In genomic region chr19:36553561-36554045, GRCm38 (mm10) we compare ENCODE assay signal across 8 mouse cellular contexts. TPM values are rescaled to one million over a fixed set of nuclear protein-coding genes. Genes with fewer than 3 reads are reported as not detected.
DNase-seq lines count a peak whose midpoint lies in the region; ATAC-seq and TF ChIP-seq lines count a peak whose summit lies in the region.

No protein-coding gene starts in this region.

- no peak for DNase-seq in heart, adult 8-10 months (ENCODE audit: low spot score)
- DNase-seq in limb, embryonic 14.5 days (ENCODE audit: low spot score), result no peak
- no peak for DNase-seq in urinary bladder, postnatal 10 days (ENCODE audit: low spot score)
- DNase-seq in layer of hippocampus, postnatal 14 days (ENCODE audit: low spot score in 2 of 2), result no peak

- 4% methylated on average over 20 of the region's 20 CpGs for WGBS in heart, embryonic 14.5 days
- WGBS in embryonic facial prominence, embryonic 15.5 days, result 3% methylated on average over 20 of the region's 20 CpGs
- 6% methylated on average over 20 of the region's 20 CpGs for WGBS in limb, embryonic 14.5 days
- WGBS in olfactory bulb, adult 2 months, result under 1% methylated on average over 20 of the region's 20 CpGs

- H3K9me3 ChIP-seq in heart, embryonic 14.5 days (ENCODE audit: control insufficient read depth, low read length), result no peaks in the 10 kb centered on the region
- no peaks in the 10 kb centered on the region for H3K9me3 ChIP-seq in ES-Bruce4 (replicated peaks; ENCODE audit: control insufficient read depth, insufficient read depth, low read length, poor library complexity, severe bottlenecking)
- no peaks in the 10 kb centered on the region for H3K9me3 ChIP-seq in embryonic facial prominence, embryonic 15.5 days (replicated peaks)
- no peaks in the 10 kb centered on the region for H3K9me3 ChIP-seq in limb, embryonic 14.5 days (ENCODE audit: control insufficient read depth, low read length)

- ATAC-seq in heart, embryonic 14.5 days (ENCODE audit: insufficient number of reproducible peaks, insufficient read depth, low FRiP score, low read depth), result no peak
- ATAC-seq in embryonic facial prominence, embryonic 15.5 days (ENCODE audit: insufficient number of reproducible peaks, low FRiP score, low TSS enrichment, low read depth), result no peak
- peak; percentile 51 for ATAC-seq in limb, embryonic 14.5 days (ENCODE audit: low FRiP score, low read depth)

- TF ChIP-seq POLR2A in ES-Bruce4 (IDR thresholded peaks at IDR 0.05; ENCODE audit: insufficient read depth, low read length), result no peak
- TF ChIP-seq POLR2A in limb, embryonic 14.5 days (IDR thresholded peaks at IDR 0.05; ENCODE audit: borderline replicate concordance, extremely low read depth, insufficient read depth, insufficient read length), result no peak
- TF ChIP-seq POLR2A in olfactory bulb, adult 2 months (IDR thresholded peaks at IDR 0.05; ENCODE audit: insufficient read depth, low read depth, low read length), result no peak

- H3K9ac ChIP-seq in heart, embryonic 14.5 days (ENCODE audit: low read length), result peak overlapping the region; percentile 92
- peak overlapping the region; percentile 92 for H3K9ac ChIP-seq in ES-Bruce4 (ENCODE audit: low read depth, poor library complexity, severe bottlenecking)
- peak overlapping the region; percentile 69 for H3K9ac ChIP-seq in embryonic facial prominence, embryonic 15.5 days
- H3K9ac ChIP-seq in limb, embryonic 14.5 days (ENCODE audit: low read depth, low read length, severe bottlenecking), result peak overlapping the region; percentile 89

- no peaks in the 10 kb centered on the region for H3K36me3 ChIP-seq in heart, embryonic 14.5 days (ENCODE audit: control insufficient read depth, insufficient read depth, low read length)
- no peaks in the 10 kb centered on the region for H3K36me3 ChIP-seq in ES-Bruce4 (ENCODE audit: control insufficient read depth, insufficient read depth, low read length, poor library complexity, severe bottlenecking)
- H3K36me3 ChIP-seq in embryonic facial prominence, embryonic 15.5 days, result no peaks in the 10 kb centered on the region
- no peaks in the 10 kb centered on the region for H3K36me3 ChIP-seq in limb, embryonic 14.5 days (ENCODE audit: control insufficient read depth, insufficient read depth, low read length)

- peak overlapping the region; percentile 78 for H3K4me2 ChIP-seq in heart, embryonic 14.5 days (ENCODE audit: low read length)
- H3K4me2 ChIP-seq in embryonic facial prominence, embryonic 15.5 days (replicated peaks), result peak overlapping the region; percentile 97
- peak overlapping the region; percentile 98 for H3K4me2 ChIP-seq in limb, embryonic 14.5 days (replicated peaks; ENCODE audit: low read depth, low read length, severe bottlenecking)

- peak overlapping the region; percentile 9 to 90; a peak in 1 of 4 replicates for H3K27ac ChIP-seq in heart, embryonic 14.5 days (replicated peaks in 1 of 2; ENCODE audit: control insufficient read depth in 1 of 2, insufficient read depth in 1 of 2, low read depth in 2 of 2, low read length in 2 of 2)
- H3K27ac ChIP-seq in ES-Bruce4 (ENCODE audit: insufficient read depth, low read length), result no peak overlapping the region
- 0 out of 2 replicates have a peak overlapping the region, but pooled peaks have one; percentile 53 for H3K27ac ChIP-seq in embryonic facial prominence, embryonic 15.5 days (replicated peaks)
- H3K27ac ChIP-seq in limb, embryonic 14.5 days (replicated peaks; ENCODE audit: low read depth, low read length), result no peak overlapping the region
- peak overlapping the region; percentile 98 for H3K27ac ChIP-seq in olfactory bulb, adult 2 months (ENCODE audit: insufficient read depth, low read depth, low read length)

- peak overlapping the region; percentile 74 to 90 for H3K4me3 ChIP-seq in heart, embryonic 14.5 days (ENCODE audit: control insufficient read depth in 1 of 2, insufficient read depth in 1 of 2, low read depth in 1 of 2, low read length in 2 of 2)
- H3K4me3 ChIP-seq in ES-Bruce4 (ENCODE audit: low read depth, low read length), result peak overlapping the region; percentile 65
- H3K4me3 ChIP-seq in embryonic facial prominence, embryonic 15.5 days (replicated peaks), result peak overlapping the region; percentile 75
- peak overlapping the region; percentile 78 for H3K4me3 ChIP-seq in limb, embryonic 14.5 days (replicated peaks; ENCODE audit: low read length)
- peak overlapping the region; percentile 94 for H3K4me3 ChIP-seq in olfactory bulb, adult 2 months (ENCODE audit: insufficient read depth, low read depth, low read length)

- 0 out of 4 replicates have a peak, but pooled peaks cover 0 to 6% of the 10 kb centered on the region in 2 experiments for H3K4me1 ChIP-seq in heart, embryonic 14.5 days (ENCODE audit: control insufficient read depth in 2 of 2, insufficient read depth in 2 of 2, low read length in 2 of 2)
- peaks cover 1% of the 10 kb centered on the region for H3K4me1 ChIP-seq in ES-Bruce4 (ENCODE audit: control insufficient read depth, insufficient read depth, low read length)
- H3K4me1 ChIP-seq in embryonic facial prominence, embryonic 15.5 days, result no peaks in the 10 kb centered on the region
- H3K4me1 ChIP-seq in limb, embryonic 14.5 days (ENCODE audit: control insufficient read depth, insufficient read depth, low read length), result peaks cover 3% of the 10 kb centered on the region; the same call in 1 of the 2 replicates
- H3K4me1 ChIP-seq in olfactory bulb, adult 2 months (ENCODE audit: control insufficient read depth, insufficient read depth, low read length), result peaks cover 7% of the 10 kb centered on the region; the same call in 1 of the 2 replicates

- no peak for TF ChIP-seq EP300 in ES-Bruce4 (IDR thresholded peaks at IDR 0.05; ENCODE audit: insufficient read depth, low read depth, low read length)

- TF ChIP-seq CTCF in ES-Bruce4 (IDR thresholded peaks at IDR 0.05; ENCODE audit: low read depth, low read length), result no peak
- TF ChIP-seq CTCF in olfactory bulb, adult 2 months (IDR thresholded peaks at IDR 0.05; ENCODE audit: insufficient read depth, low read depth, low read length), result no peak

- 0 out of 2 replicates have a peak, but pooled peaks cover 4% of the 10 kb centered on the region for H3K27me3 ChIP-seq in heart, embryonic 14.5 days (ENCODE audit: control insufficient read depth, insufficient read depth, low read length)
- H3K27me3 ChIP-seq in ES-Bruce4 (ENCODE audit: control insufficient read depth, insufficient read depth, low read length, poor library complexity, severe bottlenecking), result no peaks in the 10 kb centered on the region; the same call in 1 of the 2 replicates
- H3K27me3 ChIP-seq in embryonic facial prominence, embryonic 15.5 days, result 0 out of 2 replicates have a peak, but pooled peaks cover 4% of the 10 kb centered on the region
- H3K27me3 ChIP-seq in limb, embryonic 14.5 days (ENCODE audit: control insufficient read depth, insufficient read depth, low read length), result 0 out of 2 replicates have a peak, but pooled peaks cover 4% of the 10 kb centered on the region

RNA-seq across cellular contexts. Expression of gene Hectd2, which starts 0.8 kb away (rescaled TPM):
- 6.8 and 8.9 TPM in 2 replicates for polyA plus RNA-seq in heart, embryonic 14.5 days (2014; fragmentation: Nextera tagmentation; extraction: Ambion mirVana)
- total RNA-seq in heart, adult 8-10 months (2022), result 1 to 10 TPM; 1.2 to 2.7 (median 2.1) TPM
- 5.9 and 6.0 TPM in 2 replicates for polyA plus RNA-seq in ES-Bruce4 (2011; ENCODE audit: insufficient read depth, insufficient read length, low read depth, missing spikeins)
- 4.5 and 4.8 TPM in 2 replicates for polyA plus RNA-seq in embryonic facial prominence, embryonic 15.5 days (2015; fragmentation: Nextera tagmentation; extraction: Ambion mirVana)
- 6.7 and 6.9 TPM in 2 replicates for polyA plus RNA-seq in limb, embryonic 14.5 days (2012; rRNA removed)
- 3.9 and 4.3 TPM in 2 replicates for polyA plus RNA-seq in limb, embryonic 14.5 days (2014; fragmentation: Nextera tagmentation; extraction: Ambion mirVana)
- polyA plus RNA-seq in olfactory bulb, adult 2 months (2012; ENCODE audit: insufficient read depth, insufficient read length, low replicate concordance, missing spikeins), result not detected in 2 replicates
- 10 to 100 TPM; 36.0 to 37.0 TPM for total RNA-seq in layer of hippocampus, postnatal 14 days (2021)

Comparison
In these comparisons a context has a peak if more than half of its experiments do, and no peak if none do; other contexts are left out.
1. H3K27ac ChIP-seq: peak in heart, embryonic 14.5 days (2 of 2), embryonic facial prominence, embryonic 15.5 days (single experiment) and olfactory bulb, adult 2 months (single experiment); none in ES-Bruce4 (single experiment) and limb, embryonic 14.5 days (single experiment).
2. Peak in every context shown above with its lines, with median percentiles within 50 percentile points of each other: H3K4me2 ChIP-seq, H3K4me3 ChIP-seq and H3K9ac ChIP-seq.